Mouse (Mus musculus) Muller cell, postnatal 12 days (primary cell): Measurements from ENCODE around the gene Lsm3.
"Not testable (repeated sequence)": the region's sequence is repeated elsewhere in the genome, so short reads cannot be mapped to it uniquely, and the experiment has no call there.

ENCODE experiments used
- DNase-seq: peaks from one replicate; pipeline ENCODE4 v3.0.0-alpha.2; 2015; ENCODE audit errors: inconsistent ontology term

The Lsm3 gene

DNA sequence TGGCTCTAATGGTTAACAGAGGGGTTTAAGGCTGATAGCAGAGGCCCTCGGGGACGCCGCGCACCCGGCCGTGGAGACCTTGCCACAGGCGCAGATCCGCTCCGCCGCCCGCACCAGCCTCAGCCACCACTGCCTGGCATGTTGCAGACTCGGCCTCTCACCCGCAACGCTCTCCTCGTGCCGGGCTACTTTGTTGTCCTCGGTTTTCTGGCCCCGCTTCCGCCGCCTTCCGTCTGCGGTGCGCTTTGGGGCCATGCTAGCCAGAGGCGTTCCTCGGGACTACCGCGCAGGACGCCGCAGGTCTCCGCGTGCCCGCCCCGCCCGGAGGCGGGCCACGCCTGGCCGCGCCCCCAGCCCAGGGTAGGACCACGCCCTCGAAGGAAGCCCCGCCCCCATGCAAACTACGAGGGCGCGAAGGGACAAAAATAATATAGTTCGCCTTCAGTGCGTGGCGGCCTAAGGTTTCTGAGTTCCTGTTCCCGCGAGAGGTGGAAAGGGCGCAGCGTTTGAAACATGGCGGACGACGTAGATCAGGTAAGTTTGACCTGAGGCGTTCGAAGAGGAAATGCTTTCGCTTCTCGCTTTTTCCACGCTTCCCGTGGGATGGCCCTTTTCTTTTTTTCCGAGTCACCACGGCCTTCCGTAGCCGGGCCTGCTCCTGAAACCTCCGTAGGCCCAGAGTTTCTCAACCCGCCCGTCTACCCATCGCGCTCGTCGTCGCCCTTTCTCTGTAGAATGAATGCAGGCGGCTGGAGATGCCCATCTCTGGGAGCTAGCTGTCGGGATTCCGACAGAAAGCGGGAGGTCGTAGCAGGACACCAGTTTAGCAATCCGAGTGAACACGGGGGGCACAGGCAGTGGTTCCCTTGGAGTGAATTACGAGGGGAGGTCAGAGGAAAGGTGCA, at the start of gene Lsm3, which contains the start of gene Xpc:
Gene Lsm3 (plus strand): TSS at position 384 of the 905 bp plus-strand sequence.
Gene Xpc (minus strand): TSS at position 344 of the 905 bp plus-strand sequence.
- peak; percentile 98 for DNase-seq

DNA sequence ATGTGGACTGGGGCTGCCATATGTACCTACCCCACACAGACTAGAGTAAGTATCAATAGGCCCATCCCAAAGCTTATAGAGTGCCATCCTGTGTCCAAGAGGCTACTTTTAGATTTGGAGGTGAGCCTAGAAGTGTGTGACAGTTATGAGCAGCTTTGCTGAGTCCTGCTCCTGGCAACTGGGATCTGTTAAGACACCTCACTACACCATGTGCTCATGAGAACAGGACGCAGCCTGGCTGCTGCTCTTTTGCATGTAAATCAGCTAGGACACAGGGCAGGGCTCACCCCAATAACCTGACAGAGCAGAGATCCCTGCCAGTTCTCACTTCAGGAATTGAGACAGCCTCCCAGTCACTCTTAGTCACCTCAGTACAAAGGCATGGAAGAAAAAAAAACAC, 48.6 kb upstream of the Lsm3 start:
- no peak for DNase-seq

- DNase-seq = no peak
Measured at GRCm38 (mm10) chr6:91470712-91471111, 45.0 kb upstream of the Lsm3 start.

GRCm38 (mm10) chr6:91471427-91471826, 44.3 kb upstream of the Lsm3 start:
- DNase-seq = not testable (repeated sequence)

DNA sequence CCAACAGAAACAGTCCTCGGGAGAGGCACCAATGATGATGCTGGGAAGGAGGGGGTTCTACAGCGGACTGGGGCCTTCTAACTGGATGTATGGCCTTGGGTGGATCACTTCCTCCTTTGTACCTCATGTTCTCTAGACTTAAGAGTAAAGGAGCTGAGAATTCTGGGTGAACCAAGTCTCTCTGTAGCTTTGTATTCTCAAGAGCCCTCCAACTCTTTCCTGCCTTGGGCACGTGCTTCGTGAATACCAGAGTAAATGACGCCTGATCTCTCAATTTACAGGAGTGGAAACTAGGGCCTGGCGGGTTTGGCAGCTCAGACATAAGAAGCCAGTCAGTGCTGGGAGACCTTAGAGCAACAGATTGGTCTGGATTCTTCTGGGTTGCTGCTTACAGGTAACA, 43.4 kb upstream of the Lsm3 start:
- no peak for DNase-seq

GRCm38 (mm10) chr6:91472868-91473804, 42.6 kb upstream of the Lsm3 start, which contains the start of the genes Chchd4 and Tmem43:
Gene Chchd4 (minus strand): TSS chr6:91473546.
Gene Tmem43 (plus strand): TSS chr6:91473703.
- peak; percentile 99 for DNase-seq

- DNase-seq = no peak
Measured at GRCm38 (mm10) chr6:91473805-91474440, 41.8 kb upstream of the Lsm3 start.

DNA sequence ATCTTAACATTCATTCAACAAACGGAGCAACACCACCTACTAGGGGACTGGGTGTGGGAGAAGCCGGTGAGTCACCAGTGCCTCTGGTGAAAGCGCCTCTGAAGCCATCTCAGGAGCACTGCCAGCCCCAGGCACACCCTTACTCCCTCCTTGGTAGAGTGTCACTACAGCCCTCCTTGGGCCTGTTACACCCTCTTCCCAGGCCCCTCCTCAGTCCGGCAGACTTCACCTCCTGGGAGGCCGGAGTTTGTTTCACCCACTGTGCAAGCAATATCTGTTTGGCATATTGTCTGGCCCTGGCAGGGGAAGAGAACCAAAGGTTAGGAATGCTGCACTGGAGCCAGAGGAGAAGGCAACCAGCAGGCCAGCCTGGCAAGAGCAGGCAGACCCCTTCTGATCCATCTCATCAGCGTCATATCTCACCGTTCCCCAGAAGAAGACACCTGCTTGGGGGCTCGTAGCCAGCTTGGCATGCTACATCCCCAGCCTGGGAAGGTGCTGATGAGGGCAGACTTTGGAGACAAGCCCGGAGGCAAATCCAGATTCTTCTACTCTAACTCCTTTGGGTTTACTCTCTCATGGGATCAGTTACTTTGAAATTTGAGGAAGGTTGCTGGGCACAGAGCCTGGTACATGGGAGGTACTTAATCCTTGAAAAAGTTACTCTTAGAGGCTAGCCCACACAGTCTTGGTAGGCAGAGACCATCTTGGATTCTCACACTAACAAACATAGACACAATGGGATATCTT, 41.1 kb upstream of the Lsm3 start:
- DNase-seq = peak; percentile 75

DNA sequence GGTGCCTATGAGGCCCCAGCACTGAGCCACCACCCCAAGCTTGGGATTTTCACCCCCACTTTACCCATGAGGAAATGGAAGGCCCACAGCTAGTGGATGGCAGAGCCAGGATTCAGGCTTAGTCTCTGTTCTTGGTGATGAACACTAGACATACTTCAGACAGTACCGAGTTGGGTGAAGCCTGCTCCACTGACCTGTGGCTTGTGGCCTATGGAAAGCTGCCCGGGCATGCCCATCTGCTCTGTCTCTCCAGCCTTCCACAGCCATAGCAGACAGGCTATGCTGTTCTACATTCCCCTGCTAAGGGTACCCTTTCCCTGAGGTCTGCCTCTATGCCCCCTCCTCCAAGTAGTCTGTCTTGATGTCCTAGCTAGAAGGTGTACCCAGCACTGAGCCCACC, 39.2 kb upstream of the Lsm3 start:
- peak; percentile 60 for DNase-seq

GRCm38 (mm10) chr6:91483371-91483770, 32.4 kb upstream of the Lsm3 start:
- no peak for DNase-seq

DNA sequence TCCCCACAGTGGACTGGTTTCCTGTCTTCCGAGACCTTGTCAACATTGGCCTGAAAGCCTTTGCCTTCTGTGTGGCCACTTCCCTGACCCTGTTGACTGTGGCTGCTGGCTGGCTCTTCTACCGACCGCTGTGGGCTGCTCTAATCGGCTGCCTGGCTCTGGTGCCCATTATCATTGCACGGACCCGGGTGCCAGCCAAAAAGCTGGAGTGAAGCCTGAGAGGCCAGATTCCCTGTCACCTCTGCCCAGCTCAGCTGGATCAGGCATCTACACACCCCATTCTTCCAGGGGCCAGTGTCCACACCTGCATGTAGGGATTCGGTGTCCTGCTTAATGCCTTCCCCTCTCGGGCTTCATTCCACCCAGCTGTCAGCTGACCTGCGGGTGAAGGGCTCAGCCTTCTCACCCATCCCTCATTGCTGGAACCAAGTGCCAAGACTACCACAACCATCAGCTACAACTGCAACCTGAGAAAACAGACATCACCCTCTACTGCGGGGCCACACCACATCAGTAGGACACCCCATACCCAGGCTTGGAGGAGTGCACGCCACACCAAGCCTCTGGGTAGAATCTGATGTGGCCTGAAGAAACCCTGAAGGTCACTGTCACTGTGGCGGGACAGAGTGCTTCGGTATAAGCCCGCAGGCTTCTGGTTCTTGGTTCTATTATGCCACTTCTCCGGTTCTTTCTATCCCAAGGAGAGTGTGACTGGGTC, 28.8 kb upstream of the Lsm3 start:
- no peak for DNase-seq

- DNase-seq = peak; percentile 91
Measured at GRCm38 (mm10) chr6:91488496-91489212, 27.1 kb upstream of the Lsm3 start.

GRCm38 (mm10) chr6:91489872-91490271, 25.9 kb upstream of the Lsm3 start:
- no peak for DNase-seq

DNA sequence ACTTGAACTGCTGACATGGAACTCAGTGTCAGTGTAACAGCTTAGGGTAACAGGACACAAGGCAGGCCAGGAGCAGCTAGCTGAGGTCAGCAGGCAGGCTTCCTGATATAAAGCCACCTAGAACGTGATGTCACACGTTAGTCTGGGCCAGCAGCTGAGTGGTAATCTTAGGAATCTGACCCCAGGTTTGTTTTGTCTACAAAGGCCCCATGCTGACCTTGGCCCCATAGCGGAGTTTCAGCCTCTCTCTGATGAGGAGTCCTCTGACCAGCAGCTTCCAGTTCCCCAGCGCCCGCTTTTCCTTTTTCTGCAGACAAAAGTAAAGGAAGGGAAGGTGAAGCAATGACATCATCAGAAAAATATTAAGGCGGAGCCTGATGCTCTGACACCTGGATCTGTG, 24.7 kb upstream of the Lsm3 start:
- DNase-seq = no peak

DNA sequence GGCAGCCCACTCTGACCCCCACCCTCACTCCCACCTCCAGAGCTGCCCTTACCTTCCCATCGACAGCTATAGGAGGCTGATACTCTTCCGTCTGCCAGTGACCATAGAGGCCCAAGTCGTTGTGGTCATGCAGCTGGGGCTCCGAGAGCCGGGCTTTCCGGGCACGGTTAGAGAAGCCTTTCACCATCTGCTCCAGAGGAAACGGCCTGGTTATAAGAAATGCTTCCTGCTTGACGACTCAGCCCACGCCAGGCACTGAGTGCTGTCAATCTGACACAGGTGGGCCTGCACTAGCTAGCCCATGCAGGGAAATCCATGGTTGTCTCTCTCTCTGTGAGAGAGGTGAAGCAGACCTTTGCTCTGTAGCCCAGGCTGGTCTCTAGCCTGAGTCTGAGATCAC, 22.7 kb upstream of the Lsm3 start:
- DNase-seq = no peak

GRCm38 (mm10) chr6:91494526-91494925, 21.2 kb upstream of the Lsm3 start:
- DNase-seq = no peak

DNA sequence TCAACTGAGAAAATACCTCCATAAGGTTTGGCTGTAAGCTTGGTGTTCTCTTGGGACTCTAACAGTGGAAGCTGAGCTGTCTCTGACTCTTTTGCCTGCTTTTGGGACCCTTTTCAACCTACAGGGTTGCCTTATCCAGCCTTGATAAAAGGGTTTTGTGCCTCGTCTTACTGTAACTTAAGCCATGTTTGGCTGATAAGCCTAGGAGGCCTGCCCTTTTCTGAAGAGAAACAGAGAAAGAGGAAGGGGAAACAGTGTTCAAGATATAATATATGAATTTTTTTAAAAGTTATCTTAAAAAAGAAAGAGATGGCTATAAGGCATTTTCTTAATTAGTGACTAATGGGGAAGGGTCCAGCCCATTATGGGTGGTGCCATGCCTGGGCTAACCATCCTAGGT, 12.4 kb upstream of the Lsm3 start:
- no peak for DNase-seq

GRCm38 (mm10) chr6:91506036-91506435, 9.7 kb upstream of the Lsm3 start:
- no peak for DNase-seq

- DNase-seq = no peak
Measured at GRCm38 (mm10) chr6:91508041-91508440, 7.7 kb upstream of the Lsm3 start.

DNA sequence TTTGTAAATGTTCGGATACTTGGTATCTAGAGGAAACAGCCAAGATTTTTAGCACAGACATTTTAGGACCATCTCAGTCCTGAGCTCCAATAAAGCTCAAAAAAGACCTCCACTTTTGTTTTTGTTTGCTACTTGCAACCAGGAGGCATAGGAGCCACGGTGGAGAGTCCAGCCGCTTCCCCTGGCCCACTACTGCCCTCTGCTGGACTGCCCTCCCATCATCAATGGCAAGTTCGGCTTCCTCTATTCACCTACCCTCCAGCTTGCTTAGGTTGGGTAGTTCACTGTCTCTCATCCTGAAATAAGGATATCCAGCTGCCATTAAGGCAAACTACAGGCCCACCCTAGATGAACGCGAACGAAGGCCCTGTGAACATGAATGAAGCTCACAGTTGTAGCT, 6.4 kb upstream of the Lsm3 start:
- peak; percentile 47 for DNase-seq
